Mouse (Mus musculus) megakaryocyte, embryonic 14.5 days (primary cell): ENCODE measurements around the gene Vamp3.

Experiments used
- FLI1 ChIP-seq: IDR thresholded peaks from 2 replicates; pipeline ENCODE4 v1.6.1; 2012; ENCODE audit warnings: low read length, inconsistent platforms, mixed read lengths
- GATA1 ChIP-seq: IDR thresholded peaks from 3 replicates; pipeline ENCODE4 v1.6.1; 2012; ENCODE audit warnings: mixed read lengths, low read length, inconsistent platforms, borderline replicate concordance

DNA sequence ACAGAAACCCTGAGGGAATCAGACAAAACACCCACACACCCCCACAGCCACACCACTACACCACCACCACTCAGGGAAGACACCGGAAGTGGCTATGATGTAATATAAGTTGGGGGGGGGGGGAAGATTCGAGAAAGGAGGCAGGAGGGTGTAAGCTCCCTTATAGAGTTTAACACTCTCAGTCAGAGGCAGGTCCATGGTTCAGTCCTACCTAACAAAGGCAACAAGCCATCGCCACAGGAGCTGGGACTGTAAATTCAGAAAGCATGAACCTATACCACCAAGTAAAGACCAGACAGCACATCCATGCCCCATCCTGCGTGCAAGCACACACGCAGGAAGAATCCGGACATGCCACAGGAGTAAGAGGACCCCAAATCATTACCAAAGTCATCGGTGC, 31.5 kb upstream of the Vamp3 start, which contains the start of gene Gm13090:
- TF ChIP-seq GATA1 (no peak), FLI1 (no peak)
